Mouse (Mus musculus) cerebellum, adult 2 months (tissue): Measurements from ENCODE around the gene Rgl1. TPM values are rescaled to one million over a fixed set of nuclear protein-coding genes. Genes with fewer than 3 reads are reported as not detected.

Source experiments
- DNase-seq, 2 experiments: peaks; one replicate each; pipeline ENCODE4 v3.0.0; 2021
- H3K27ac ChIP-seq: fragments of 200-500 bp; 2 replicates; pipeline ENCODE4 v1.5.1; 2012; ENCODE audit warnings: low read length, control low read depth, inconsistent platforms; ENCODE audit not compliant: insufficient read depth
- H3K27me3 ChIP-seq: fragments of 200-500 bp; 2 replicates; pipeline ENCODE4 v1.6.1; 2012; ENCODE audit warnings: inconsistent platforms, mild to moderate bottlenecking, low read length, moderate library complexity; ENCODE audit not compliant: control insufficient read depth, insufficient read depth
- H3K4me1 ChIP-seq: fragments of 200-500 bp; 2 replicates; pipeline ENCODE4 v1.6.1; 2011; ENCODE audit warnings: low read length; ENCODE audit not compliant: control insufficient read depth, insufficient read depth
- H3K4me3 ChIP-seq: fragments of 200-500 bp; replicated peaks from 2 replicates; pipeline ENCODE3; 2011; ENCODE audit warnings: mild to moderate bottlenecking, low read depth, low read length, control low read depth; ENCODE audit not compliant: insufficient read depth
- CTCF ChIP-seq: fragments of 200-500 bp; IDR thresholded peaks from 2 replicates; pipeline ENCODE4 v1.5.1; 2011; ENCODE audit warnings: low read depth, mild to moderate bottlenecking, control low read depth, low read length, moderate library complexity, borderline replicate concordance; ENCODE audit not compliant: insufficient read depth
- POLR2A ChIP-seq: fragments of 200-500 bp; IDR thresholded peaks from 2 replicates; pipeline ENCODE4 v1.6.1; 2011; ENCODE audit warnings: low read length, control low read depth, borderline replicate concordance; ENCODE audit not compliant: insufficient read depth
- whole genome bisulfite sequencing: fragments of 180-500 bp; shearing (Covaris S2); methylation state at CpG from one replicate; pipeline ENCODE4 v1.1.7; 2018; 5-methylcytosine and 5-hydroxymethylcytosine counted together
- polyA plus RNA-seq: library from polyadenylated mRNA; depleted of rRNA; stranded (reverse); fragments of >200 nt; gene quantifications from 2 replicates; pipeline ENCODE4 v1.2.3, GENCODE M21; 2012; rRNA removed

Gene Rgl1
- polyA plus RNA-seq, 1 experiment = 24.4 TPM

DNA sequence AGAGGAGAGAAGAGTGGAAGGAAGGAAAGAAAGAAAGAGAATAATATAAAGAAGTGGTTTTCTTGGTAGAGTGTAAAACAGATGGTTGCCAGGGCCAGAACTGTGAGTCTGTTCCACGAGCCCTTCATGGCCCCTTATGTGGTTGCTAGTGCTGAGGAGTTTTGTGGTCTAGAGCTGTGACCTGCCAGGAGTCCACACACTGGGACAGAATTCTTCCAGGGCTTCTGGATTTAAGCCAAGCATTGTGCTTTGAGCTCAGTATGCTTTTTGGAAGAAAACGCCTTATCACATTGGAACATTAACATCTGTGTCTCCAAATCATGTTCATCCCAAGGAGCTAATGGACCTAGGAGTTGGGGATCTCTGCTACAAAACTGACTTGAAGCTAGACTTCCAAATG is 269.3 kb downstream of the Rgl1 start:
- DNase-seq = no peak
- TF ChIP-seq CTCF (no peak), POLR2A (no peak)
- Histone ChIP-seq H3K27ac (no peak overlapping the region), H3K4me3 (no peak overlapping the region), H3K4me1 (no peaks in the 10 kb centered on the region), H3K27me3 (no peaks in the 10 kb centered on the region)
- 44% methylated on average over 2 of the region's 2 CpGs for WGBS

DNA sequence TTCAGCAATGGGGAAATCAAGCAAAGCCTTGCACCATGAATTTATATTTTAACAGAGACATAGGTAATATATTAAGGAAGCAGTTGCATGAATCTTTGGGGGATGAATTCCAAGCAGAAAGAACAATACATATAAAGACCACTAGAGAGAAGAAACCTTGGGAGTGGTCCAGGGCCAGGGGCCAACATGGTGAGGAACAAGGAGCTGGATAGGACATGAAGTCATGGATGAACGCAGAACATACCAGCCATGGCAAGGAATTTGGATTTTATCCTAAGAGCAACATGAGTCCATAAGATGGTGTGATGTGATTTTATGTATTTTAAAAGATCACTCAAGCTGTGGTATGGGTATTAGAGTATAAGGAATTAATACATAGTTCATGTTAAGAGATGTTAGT is 273.9 kb downstream of the Rgl1 start:
- no peaks in the 10 kb centered on the region for H3K27me3 ChIP-seq
- no peaks in the 10 kb centered on the region for H3K4me1 ChIP-seq
- H3K27ac ChIP-seq = no peak overlapping the region
- no peak for TF ChIP-seq CTCF
- no peak for TF ChIP-seq POLR2A
- no peak overlapping the region for H3K4me3 ChIP-seq
- DNase-seq = no peak
- WGBS = 66% methylated on average over 1 of the region's 1 CpGs

DNA sequence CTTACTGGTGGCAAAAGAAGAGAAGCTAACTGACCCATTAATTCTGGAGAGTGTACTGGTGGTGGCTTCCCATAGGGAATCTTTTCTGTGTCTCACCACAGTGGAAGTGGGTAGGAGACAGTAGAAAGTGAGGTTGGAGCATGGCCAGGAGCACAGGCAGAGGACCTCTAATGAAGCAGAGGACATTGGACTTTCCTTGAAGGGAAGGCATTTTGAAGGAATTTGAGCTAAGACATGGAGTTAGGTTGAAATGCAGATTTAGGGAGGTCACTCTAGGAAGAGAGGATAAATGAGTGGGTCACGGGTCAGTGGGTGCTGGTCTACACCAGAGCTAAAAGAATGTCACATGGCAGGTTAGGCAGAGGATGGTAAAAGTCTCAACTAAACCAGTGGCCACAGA is 275.3 kb downstream of the Rgl1 start:
- Histone ChIP-seq H3K27me3 (no peaks in the 10 kb centered on the region), H3K4me3 (no peak overlapping the region), H3K27ac (no peak overlapping the region), H3K4me1 (no peaks in the 10 kb centered on the region)
- TF ChIP-seq POLR2A (no peak), CTCF (no peak)
- 91% methylated on average over 1 of the region's 1 CpGs for WGBS
- DNase-seq = no peak

DNA sequence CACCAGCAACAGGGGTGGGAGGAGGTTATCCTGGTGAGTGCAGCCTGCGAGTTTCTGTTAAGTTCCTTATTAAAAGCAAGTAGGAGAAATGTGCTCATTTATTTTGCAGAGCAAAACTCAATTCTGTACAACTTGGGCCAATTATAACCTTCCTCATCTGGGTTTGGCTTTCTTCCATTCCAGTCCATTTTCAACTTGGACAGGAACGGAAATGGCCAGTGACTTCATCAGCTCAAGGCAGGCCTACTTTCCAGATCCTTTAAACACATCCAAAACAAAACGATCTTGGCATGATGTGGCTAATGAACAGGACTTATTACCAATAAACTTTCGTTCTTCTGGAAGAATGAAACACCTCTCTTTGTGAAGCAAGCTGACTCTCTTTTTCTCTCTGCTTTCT is 290.0 kb downstream of the Rgl1 start:
- DNase-seq = no peak
- no peaks in the 10 kb centered on the region for H3K27me3 ChIP-seq
- no peaks in the 10 kb centered on the region for H3K4me1 ChIP-seq
- no peak overlapping the region for H3K4me3 ChIP-seq
- TF ChIP-seq POLR2A (no peak), CTCF (no peak)
- H3K27ac ChIP-seq = no peak overlapping the region
- WGBS = 65% methylated on average over 4 of the region's 4 CpGs

DNA sequence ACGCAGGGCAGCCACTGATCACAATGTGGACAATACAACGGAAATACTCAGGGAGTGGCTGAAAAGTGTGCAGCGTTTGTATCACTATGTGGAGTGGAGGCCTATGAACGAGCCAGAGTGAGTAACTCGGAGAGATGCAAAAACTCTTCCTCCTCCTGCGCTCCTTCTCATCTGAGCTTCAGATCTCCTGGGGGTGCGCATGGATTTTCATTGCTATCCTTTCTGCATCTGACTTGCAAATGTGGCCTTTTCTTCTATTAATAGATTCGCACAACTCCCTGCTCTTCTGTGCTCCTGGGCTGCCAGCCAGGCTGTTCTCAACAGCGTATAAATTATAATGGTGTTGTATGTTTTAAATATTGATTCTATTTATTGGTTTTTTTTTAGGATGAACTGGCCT is 297.7 kb downstream of the Rgl1 start:
- H3K4me1 ChIP-seq = no peaks in the 10 kb centered on the region
- TF ChIP-seq POLR2A = no peak
- H3K4me3 ChIP-seq = no peak overlapping the region
- no peak overlapping the region for H3K27ac ChIP-seq
- no peak for DNase-seq
- no peaks in the 10 kb centered on the region for H3K27me3 ChIP-seq
- WGBS = 38% methylated on average over 9 of the region's 9 CpGs

Other genes with a start within 250 kb of the Rgl1 start
- gene Apobec4, start 15.8 kb downstream of the Rgl1 start, polyA plus RNA-seq = not detected in 2 replicates
- 71.3 and 72.0 TPM in 2 replicates for gene Arpc5, start 191 bp upstream of the Rgl1 start, polyA plus RNA-seq
- gene Ncf2, start 33.8 kb upstream of the Rgl1 start, polyA plus RNA-seq = 2.0 and 2.7 TPM in 2 replicates
- 47.3 and 51.8 TPM in 2 replicates for gene Smg7, start 136.3 kb upstream of the Rgl1 start, polyA plus RNA-seq
- gene Nmnat2, start 188.6 kb upstream of the Rgl1 start, polyA plus RNA-seq = 120 and 131 TPM in 2 replicates